Mouse (Mus musculus): Measurements from ENCODE around the gene Tpd52l1.

The Tpd52l1 gene

DNA sequence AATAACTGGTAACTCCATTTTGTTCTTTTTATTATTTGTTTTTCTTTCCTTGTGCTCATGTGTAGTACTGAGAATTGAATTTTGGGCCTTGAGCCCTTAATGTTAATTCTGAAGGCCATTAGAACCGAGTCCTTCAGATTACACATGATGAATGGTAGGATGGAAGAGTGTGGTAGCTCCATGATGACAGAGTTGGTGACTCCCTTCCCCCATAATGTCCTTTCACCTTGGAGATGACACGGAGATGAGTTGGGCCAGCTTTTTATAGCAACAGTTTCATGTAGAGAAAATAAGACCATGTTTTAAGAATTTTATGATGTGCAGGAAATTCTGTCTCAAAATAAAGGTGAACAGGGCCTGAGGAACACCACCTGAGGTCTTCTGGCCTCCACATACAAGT lies 94.7 kb downstream of the Tpd52l1 start:
- in situ Hi-C loops (cut with MboI; ENCODE audit: low sequenced_read_pairs): no loop called here

DNA sequence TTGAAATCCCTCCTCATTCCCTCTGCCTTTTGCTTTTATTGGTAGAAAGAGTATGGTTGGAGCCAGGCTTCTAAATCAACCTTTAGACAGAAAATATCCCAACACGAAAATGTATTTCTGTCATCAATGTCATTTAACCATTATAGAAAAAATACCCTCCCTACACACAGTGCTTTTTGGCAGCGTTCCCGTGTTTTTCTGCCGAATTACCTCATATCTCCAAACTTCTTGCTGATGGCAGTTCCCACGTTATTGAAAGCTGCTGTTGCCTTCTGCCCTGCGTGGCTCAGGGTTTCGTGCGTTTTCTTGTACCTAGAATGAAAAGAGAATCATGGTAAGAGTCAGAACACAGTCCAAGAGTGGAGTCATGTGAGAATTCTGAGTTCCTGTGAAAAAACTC lies 99.4 kb downstream of the Tpd52l1 start:
- in situ Hi-C loops (cut with MboI; ENCODE audit: low sequenced_read_pairs): no loop called here

DNA sequence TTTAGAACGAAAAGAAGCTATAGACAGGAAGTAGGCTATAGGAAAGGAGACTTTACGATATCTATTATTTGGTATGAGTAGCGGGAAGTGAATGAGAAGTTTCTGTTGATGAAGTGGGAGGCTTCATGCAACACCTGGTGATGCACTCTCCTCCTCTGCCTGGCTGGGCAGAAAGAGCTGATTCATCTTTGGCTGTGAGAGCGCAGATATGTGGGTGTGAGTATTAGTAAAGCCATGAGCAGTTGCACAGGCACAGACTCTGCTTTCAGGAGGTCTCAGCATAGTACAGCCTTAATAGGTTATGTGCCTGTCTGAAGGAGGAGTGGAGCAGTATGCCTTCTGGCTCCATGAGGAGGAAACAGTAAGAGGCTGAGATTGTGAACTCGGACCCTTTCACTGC lies 109.3 kb downstream of the Tpd52l1 start:
- in situ Hi-C loops (cut with MboI; ENCODE audit: low sequenced_read_pairs): no loop called here

DNA sequence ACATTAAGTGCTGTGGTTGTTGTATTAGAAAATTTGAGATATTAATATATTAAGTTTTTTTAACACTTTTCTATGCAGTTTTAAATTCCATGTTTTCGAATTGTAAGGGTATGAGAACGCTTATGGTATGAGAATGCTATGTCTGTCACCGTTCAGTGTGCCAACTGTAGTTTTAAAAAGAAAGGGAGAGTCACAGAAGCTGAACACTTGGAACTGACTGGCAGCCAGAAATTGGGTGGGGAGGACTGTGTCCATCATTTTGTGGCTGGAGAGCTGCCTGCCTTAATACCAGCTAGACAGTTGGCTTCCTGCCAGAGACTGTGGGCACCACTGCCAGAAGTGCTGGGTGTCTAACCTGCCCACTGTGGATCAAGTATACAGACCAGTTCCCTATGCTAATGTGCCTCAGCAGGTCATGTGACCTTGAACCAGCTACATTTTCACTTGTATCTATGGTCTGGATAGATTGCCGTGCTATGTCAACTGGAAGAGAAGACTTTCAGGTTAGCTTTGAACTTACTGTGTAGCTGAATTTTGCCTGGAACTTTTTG lies 114.5 kb downstream of the Tpd52l1 start:
- in situ Hi-C loops (cut with MboI; ENCODE audit: low sequenced_read_pairs): no loop called here

DNA sequence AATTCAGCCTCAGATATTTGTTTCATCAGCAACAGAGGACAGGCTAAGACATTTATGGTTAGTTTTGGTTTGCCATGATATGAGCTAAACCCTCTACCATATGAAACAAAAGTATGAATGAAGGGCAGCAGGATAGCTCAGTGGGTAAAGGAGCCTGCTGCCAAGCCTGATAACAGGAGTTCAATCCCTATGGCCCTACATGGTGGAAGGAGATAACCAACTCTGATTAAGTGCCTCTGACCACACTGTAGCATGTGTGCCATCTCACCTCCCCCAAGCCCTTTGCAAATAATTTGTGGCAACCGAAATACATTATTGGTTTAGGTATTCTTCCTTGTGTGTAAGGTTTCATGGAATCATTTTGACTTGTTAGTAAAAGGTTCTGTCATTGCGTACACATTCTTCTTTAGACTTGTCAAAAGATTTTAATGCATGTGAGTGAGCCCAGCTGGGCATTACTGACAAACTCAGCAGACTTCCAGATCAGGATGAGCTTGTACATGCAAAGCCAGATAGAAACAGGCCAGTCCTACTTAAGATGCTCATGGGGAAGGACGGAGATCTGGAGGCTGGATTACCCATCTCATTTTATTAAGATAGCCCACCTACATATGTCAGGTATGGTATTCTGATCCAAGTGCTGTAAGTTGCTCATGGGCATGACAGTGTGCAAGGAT lies 115.3 kb downstream of the Tpd52l1 start:
- in situ Hi-C loops (cut with MboI; ENCODE audit: low sequenced_read_pairs): no loop called here

DNA sequence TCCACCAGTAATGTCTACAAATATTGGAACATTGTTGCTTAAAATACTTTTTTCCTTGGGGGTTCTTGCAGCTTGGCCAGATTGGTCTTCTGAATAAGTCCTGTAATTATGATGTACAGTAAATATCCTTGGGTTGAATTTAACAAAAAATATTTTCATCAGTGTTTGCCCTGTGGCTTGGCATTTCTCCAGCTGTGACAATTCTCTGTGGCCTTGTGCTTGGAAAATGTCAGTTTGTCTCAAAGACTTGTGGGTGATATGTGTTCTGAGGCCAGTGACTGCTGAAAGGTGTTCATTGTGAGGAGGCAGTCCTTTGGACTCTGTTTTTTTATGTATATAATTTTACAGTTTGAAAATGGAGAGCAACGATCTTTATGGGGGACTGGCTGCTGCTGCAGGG lies 116.3 kb downstream of the Tpd52l1 start:
- in situ Hi-C loops (cut with MboI; ENCODE audit: low sequenced_read_pairs): no loop called here

DNA sequence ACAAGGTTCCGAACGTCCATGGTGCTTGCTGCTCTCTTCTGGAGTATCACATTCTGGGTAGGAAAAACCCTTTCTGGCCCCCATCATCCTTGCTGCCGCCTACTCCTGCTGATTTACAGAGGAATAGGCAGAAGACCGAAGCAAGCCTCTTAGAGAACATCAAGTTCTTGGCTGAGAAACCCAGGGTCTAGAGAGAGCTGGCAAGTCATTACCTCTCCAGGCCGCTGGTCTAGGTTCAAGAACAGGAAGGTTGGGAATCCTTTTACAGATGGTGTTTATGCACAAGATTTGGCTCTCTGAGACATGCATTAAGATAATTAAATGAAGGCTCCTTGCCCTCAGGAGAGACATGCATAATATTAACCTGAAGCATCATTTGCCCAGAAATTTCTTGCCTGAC lies 127.3 kb downstream of the Tpd52l1 start:
- in situ Hi-C loops (cut with MboI; ENCODE audit: low sequenced_read_pairs): no loop called here

DNA sequence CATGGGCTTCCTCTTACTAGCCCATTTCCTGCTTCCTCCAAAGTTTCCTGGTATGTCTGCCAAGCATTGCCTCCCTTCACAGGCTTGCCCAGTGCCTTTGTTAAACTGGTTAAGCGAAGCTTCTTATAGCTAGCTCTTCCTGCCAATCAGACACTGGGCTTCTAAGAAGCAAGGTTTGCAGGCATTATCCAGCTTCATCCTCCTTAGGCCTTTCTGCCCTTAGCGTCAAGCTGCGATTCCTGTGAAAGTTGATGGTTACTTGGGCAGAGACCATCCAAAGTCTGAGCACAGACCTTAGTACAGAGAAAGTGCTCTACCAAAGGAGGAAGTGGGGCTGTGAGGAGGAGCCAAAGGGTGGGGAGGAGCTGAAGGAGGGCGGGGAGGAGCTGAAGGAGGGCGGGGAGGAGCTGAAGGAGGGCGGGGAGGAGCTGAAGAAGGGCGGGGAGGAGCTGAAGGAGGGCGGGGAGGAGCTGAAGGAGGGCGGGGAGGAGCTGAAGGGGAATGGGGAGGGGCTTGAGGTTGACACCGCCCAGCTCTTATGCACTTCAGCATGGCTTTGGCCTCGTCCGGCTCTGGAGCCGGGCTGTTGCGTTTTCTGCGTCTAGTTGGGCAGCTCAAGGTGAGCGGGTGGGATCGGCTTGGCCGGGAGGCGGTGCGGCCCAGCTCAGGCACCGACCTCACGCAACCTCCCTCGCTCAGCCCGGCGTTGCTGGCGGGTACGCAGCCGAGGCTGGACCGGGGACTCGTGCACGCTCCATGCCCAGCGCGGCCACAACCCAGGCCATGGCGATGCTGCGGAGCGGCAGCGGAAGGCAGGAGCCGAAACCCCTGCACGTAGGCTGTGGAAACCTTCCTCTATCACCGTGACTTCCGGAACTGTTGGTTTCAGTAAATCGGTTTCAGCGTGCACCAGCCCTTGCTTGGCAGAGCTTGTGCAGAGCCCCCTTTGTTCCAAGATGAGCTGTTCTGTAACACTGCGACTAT lies 132.6 kb downstream of the Tpd52l1 start, which contains the start of gene Hddc2:
Gene Hddc2, plus strand, starts transcription at position 519 of the 984 bp plus-strand sequence.
- in situ Hi-C loops (cut with MboI; ENCODE audit: low sequenced_read_pairs): no loop called here

DNA sequence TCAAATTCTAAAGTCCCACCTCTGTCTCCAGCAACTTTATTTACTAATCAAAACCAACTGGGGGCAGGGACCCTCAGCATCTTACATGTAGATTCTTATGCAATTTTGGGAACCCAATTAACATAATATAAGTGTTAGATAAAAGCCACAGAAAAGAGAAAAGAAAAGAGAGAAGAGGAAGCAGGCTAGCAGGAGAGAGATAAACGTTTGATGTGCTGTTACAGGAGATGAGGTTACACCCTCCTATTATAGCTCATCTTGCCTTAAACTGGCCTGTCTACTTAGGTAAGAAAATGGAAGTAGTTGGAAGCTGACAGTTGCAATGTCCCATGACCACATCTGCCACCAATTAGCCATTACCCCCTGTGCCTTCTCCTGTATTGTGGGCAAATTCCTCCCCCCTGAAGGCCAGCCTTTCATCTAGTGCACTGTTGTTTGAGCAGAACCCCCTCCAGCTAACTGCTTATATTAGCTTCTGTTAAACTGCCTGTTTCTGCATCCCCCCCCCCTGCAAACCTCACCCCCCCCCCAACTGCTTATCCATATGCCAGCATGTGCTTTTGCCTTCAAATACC lies 138.6 kb downstream of the Tpd52l1 start:
- in situ Hi-C loops (cut with MboI; ENCODE audit: low sequenced_read_pairs): no loop called here

DNA sequence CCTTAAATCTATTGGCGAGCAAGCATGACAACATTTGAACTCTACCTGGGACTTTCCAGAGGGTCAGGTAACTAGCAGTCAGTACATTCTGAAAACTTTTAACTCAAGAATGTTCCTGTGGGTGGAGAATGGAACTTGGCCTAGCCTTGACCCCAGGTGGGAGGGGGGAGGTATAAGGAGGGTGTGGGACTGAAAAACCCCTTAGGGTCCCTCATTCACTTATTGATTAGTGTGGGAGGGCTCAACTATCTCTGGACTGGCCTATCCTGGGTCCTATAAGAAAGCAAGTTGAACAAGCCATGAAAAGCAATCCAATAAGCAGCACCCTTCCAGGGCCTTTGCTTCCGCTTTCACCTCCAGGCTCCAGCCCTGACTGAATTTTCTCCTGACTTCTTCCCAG lies 142.3 kb downstream of the Tpd52l1 start:
- in situ Hi-C loops (cut with MboI; ENCODE audit: low sequenced_read_pairs): no loop called here

DNA sequence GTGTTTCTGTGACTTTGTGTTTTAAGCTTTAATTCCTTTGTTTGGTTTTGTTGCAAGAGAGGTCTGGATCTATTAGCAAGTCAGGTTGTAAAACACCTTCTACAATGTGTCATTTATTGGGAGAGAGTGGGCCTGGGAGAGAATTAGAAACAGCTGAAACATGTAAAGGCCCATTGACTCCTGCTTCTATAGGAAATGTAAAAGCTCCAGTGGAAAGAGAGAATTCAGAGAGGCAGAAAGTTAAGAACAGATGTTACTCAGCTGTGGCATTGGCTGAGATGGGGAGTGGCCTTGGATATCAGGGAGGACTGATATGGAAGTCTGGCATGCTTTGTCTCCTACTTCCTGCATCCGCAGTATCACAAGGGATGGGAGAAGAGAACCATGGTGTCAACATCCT lies 145.5 kb downstream of the Tpd52l1 start:
- in situ Hi-C loops (cut with MboI; ENCODE audit: low sequenced_read_pairs): no loop called here

DNA sequence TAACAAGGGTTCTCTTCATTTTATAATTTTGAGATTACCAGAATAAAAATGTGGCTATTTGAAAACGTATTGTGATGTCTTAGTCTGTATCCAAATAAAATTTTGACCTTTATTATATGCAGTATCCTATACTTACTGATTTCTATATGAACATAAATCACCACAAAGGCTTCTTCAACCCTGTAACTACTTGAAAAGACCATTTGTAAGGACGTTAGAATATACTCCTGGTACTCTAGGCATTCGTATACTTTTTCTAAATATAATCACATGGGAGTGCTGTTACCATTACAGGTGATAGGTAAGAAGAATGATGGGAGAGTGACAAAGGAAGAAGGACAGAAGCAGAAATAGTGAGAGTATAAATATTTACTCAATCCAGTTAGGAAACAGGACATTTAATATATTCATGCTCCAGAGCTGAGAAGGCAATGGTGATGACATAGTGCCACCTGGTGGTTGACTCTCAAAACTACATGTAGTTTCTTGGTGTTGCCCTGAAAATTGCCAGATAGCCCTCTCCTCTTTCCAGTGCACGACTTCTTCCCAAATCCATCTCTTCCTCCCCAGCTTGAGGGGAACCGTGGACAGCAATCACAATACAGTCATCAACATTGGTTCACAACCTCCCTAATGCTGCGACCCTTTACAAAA lies 146.7 kb downstream of the Tpd52l1 start:
- in situ Hi-C loops (cut with MboI; ENCODE audit: low sequenced_read_pairs): loop anchor here (10.0 kb wide), 1 partner anchor 474 kb away; no protein-coding TSS in a partner anchor

DNA sequence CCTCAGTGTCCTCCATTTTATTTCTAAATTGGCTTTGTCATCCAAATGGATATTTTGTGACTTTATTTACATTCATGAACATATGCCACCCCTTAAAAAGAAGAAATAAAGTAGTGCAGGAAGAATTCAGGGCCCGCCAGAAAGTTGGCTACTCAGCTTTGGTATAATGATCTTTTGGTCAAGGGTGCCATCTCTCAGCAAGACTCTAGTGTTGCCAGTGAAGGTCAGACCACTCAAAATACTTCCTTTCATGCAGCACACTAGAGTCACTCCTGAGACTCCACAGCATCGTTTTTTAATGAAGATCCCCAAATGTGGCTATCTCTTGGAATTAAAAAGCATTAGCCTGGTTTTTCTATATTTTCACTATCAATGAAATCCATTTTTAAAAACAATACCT lies 147.5 kb downstream of the Tpd52l1 start:
- in situ Hi-C loops (cut with MboI; ENCODE audit: low sequenced_read_pairs): loop anchor here (10.0 kb wide), 1 partner anchor 473 kb away; no protein-coding TSS in a partner anchor

DNA sequence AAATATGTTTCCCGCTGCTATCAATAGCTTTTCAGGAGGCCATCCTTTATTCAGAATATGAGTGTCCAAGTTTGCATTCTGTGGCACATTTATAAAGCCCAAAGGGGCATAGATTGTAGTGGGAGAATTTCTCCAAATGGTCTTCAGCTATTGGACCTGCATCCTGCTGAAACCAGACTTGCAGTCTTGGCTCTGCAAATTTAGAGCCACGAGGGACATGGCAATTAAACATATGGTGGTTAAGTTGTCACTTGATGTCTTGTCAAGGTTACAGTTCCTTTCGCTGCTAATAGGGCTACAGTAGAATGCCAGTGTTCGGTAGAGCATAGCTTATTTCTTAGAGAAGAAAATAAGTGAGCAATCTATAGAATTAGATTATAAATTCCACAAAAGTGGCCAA lies 148.7 kb downstream of the Tpd52l1 start:
- in situ Hi-C loops (cut with MboI; ENCODE audit: low sequenced_read_pairs): loop anchor here (10.0 kb wide), 1 partner anchor 472 kb away; no protein-coding TSS in a partner anchor

DNA sequence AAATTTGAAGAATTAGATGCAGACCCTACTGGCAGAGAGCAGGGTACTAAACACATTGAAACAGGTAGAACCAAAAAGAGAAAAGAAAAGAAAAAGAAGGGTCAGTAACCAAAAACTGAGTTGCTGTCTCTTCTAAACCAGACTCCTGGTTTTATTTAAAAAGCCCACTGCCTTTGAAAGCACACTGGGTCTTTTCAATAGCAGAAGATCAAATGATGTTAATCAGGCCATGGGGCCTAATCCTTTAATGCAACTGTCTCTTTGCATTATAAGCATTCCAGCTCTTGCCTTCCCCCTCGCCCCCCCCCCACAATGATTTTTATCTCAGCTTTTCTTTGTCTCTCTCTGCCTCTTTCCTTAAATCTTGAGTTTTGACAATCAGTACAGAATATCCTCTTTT lies 149.3 kb downstream of the Tpd52l1 start:
- in situ Hi-C loops (cut with MboI; ENCODE audit: low sequenced_read_pairs): loop anchor here (10.0 kb wide), 1 partner anchor 472 kb away; no protein-coding TSS in a partner anchor

DNA sequence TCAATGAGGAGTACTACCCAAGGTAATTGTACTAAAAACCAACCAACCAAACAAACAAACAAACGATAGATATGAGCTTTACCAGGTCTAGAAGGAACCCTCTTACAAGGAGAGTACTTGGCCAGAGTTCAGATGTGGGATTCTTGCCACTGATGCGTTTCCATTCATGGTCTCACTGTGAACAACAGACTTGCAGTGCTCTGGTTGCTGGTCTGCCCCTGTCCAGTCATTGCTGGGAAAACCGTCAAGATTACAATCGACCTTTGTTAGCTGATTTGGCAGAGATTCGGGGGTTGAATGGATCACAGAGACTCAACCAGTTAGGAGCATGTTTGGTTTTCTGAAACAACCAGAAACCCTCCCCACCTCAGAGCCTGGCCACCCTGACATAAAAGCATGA lies 150.1 kb downstream of the Tpd52l1 start:
- in situ Hi-C loops (cut with MboI; ENCODE audit: low sequenced_read_pairs): loop anchor here (10.0 kb wide), 1 partner anchor 471 kb away; no protein-coding TSS in a partner anchor

DNA sequence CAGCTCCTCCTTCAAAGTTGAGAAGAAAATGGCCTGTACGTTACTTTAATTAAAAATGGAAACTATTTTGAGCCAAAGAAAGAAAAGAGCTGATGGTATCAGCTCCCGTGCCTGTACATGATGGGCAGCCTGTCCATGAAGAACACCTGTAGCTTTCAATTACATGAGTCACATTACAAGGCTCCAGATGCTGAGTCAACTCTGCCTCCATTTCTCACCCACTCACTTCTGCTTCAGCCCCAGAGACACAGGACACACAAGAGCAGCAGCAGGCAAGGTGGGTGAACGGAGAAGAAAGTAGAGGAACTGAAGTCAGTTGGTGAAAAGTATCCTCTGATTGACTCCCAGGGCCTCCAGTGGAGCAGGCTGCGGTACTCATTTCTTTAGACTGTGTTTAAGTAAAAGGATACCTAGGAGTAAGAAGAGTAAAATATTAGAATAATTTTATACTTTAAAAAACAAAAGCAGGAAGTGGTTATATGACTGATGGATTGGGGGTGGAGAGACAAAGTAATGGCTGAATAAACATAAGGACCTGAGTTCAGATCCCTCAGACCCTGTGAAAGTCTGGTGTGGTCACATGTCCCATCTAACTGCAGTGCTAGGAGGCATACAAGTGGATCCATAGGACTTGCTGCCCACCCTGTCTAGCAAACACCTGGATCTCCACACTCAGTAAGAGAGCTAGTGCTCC lies 156.9 kb downstream of the Tpd52l1 start:
- in situ Hi-C loops (cut with MboI; ENCODE audit: low sequenced_read_pairs): no loop called here

DNA sequence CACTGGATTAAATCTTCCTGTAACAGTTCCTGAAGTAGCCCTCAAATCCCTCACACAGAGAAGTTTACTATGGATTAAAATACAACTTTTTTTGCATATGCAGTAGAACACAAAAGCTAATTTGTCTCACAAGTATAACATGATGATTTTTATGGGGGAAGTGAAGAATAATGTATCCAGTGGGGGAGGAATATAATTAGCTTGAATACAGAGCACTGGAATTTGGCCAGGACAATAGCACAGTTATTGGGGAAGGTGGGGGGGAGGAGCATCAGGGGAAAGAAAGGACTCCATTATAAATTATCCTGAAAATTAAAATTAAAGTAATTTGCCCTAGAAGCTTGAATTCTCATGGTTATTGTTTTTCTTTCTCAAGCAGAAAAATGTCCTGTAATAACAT lies 158.0 kb downstream of the Tpd52l1 start:
- in situ Hi-C loops (cut with MboI; ENCODE audit: low sequenced_read_pairs): no loop called here

All from CH12F3 (cell line).